Mouse (Mus musculus) retina, postnatal 7 days (tissue): ENCODE data around the gene Arsb.
"Not testable (repeated sequence)": the region's sequence is repeated elsewhere in the genome, so short reads cannot be mapped to it uniquely, and the experiment has no call there.

Source experiments
- DNase-seq: peaks from one replicate; pipeline ENCODE4 v3.0.0-alpha.2; 2012; ENCODE audit warnings: low read depth, low spot score

Arsb gene

DNA sequence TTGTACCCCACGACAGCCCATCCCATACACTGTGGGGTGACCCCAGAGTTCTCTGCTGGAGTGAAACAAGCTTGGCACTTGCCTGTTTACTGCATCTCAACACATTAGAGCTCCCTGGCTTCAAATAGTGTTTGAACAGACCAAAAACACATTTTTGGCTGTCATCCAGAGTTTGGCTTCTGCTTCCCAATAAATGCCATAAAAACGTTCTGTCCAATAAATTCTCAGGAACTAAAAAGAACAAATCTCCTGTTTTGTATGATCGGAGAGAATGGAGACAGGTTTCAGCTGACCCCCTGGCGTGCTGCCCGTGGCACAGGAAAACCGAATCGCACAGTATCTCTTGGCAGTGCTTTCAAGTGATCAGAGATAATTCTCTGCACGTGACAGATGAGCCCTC is 16.2 kb downstream of the Arsb start:
- DNase-seq: no peak

DNA sequence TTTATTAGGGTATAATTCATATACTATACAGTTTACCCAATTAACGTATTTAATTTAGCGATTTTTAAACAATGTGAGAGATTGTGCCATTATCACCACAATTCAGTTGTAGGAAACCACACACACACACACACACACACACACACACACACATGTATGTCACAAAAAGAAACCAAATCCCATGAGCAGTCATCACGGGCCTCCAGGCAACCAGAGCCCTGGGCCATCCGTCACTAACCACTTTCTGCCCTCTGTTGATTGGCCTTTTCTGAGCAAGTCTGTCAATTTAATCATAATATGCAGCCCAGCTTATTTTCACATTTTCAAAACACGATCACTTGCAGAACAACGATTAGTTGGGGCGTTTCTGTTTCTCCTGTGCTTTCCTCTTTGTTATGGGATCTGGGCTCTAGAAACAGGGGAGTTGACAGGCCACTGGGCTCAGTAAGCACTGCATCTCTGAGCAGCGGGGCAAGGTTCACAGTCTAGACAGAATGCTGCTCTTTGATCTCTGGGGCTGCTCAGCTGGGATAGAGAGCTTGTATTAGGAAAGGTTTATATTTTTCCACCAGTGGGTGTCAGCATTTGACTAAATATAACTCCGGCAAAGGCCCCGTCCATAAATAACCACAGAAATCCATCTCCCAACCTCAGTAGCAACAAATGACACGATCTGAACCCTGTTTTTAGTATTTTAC is 21.7 kb downstream of the Arsb start:
- DNase-seq: peak; percentile 47

DNA sequence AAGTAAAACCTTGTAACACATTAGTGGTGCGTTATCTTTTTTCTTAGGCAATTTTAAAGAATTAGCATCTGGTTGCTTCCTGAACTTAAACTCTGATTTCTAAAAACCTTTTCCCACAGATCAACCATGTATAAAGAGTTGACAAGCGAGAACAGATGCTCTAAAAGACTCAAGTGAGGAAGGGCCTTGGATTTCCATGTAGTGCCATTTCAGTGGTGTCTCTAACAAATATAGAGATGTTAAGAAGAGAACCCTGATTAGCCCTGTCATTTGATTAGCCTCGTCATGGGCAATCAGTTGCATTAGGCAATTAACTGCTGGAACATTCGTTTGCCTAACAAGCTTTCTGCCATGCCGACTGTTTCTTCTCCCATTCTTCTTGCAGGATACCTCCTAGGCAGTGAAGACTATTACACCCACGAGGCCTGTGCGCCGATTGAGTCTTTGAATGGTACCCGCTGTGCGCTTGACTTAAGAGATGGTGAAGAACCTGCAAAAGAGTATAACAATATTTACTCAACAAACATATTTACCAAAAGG is 22.3 kb downstream of the Arsb start:
- DNase-seq: no peak

DNA sequence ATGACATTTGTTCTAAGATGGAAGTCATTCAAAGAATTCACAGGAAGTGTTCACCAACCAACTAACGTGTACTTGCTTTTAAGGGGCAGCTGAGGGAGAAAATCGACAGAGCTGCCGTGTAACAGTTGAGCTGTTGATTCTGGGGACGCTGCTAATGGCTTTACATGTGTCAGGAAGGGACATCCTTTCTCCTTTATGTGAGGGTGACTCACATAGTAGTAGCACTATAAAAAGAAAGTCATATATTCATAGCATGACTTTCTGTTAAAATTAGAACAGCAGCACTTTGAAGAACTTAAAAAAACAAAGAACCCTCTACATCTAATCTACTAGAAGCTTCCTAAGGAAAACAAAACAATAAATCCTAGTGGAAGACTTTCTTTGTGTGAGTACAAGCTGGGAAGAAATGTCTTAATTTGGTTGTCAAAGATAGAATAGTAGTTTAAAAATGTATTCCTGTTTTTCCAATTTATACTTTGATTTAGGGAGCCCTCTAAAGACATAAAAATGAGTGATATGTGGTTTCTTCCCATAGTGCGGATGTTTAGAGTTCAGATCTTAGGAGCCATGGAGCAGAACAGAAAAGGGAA is 25.7 kb downstream of the Arsb start:
- DNase-seq: no peak

DNA sequence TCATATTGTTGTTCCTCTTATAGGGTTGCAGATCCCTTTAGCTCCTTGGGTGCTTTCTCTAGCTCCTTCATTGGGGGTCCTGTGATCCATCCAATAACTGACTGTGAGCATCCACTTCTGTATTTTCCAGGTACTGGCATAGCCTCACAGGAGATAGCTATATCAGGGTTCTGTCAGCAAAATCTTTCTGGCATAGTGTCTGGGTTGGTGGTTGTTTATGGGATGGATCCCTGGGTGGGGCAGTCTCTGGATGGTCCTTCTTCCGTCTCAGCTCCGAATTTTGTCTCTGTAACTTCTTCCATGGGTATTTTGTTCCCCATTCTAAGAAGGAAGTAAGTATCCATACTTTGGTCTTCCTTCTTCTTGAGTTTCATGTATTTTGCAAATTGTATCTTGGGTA is 38.9 kb downstream of the Arsb start:
- not testable (repeated sequence) for DNase-seq

DNA sequence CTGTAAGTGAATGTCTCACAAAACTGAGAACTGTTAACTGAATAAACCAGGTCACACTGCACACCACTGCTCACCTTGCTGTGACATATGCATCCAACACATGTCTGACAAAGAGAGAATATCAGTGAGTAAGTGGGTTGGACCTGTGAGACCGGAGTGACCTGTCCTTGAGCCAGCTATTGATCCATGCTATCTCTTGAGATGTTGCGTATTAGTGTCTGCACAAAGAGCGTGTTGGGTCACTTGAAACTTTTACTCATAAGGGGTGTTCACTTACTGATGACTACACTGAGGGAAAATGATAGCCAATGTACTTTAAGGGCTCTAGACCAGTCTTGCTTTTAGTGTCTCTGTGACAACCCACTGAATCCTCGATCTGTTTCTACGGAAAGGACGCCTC is 42.7 kb downstream of the Arsb start:
- DNase-seq: no peak

DNA sequence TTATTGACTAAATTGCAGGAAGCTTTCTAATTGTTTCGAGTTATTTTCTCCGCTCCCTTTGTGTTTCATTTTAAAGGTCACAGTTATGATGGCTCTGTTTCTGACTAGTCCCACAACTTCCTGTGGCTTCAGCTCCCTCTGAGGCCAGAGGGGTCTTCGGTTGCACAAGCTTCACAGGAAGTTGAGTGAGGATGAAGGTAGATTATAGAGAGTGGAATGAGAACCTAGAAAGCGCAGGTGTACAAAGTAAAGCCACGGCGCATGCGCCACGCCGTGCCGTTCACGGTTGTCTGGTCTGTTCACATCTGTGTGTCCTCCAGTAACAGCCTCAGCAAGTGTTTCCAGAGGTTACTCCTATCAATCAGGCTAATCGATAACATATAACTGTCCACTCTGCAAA is 43.2 kb downstream of the Arsb start:
- no peak for DNase-seq

DNA sequence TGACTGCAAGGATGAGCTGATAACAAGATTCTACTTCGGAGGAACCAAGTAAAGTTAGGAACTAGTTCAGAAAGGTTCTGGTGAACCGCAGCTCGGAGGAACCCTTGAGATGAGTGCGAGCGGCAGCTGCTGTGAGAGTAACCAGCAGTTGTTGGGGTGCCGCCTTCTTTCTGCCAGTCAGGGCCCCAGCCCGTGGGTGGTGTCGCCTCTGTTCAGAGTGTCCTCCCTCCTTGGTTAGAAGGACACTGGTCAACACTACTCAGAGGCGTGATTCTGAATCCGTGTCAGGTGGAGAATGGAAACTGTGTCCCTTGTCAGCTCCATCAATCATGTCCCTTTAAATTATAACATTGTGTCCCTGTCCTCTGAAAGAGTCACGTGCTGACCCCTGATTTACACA is 43.7 kb downstream of the Arsb start:
- DNase-seq: no peak

DNA sequence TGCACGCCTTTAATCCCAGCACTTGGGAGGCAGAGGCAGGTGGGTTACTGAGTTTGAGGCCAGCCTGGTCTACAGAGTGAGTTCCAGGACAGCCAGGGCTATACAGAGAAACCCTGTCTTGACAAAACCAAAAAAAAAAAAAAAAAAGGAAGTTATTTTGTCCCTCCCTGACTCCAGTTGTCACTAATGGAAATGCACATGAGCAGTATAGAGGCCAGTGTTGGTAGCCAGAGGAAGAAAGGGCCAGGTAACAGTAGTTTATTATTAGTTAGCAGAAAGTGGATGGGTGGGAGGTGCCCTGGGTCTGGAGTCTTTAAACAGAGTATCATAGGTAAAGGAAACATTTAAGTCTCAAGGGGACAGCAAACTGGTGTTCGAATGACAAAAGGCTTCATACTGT is 44.7 kb downstream of the Arsb start:
- DNase-seq: no peak

DNA sequence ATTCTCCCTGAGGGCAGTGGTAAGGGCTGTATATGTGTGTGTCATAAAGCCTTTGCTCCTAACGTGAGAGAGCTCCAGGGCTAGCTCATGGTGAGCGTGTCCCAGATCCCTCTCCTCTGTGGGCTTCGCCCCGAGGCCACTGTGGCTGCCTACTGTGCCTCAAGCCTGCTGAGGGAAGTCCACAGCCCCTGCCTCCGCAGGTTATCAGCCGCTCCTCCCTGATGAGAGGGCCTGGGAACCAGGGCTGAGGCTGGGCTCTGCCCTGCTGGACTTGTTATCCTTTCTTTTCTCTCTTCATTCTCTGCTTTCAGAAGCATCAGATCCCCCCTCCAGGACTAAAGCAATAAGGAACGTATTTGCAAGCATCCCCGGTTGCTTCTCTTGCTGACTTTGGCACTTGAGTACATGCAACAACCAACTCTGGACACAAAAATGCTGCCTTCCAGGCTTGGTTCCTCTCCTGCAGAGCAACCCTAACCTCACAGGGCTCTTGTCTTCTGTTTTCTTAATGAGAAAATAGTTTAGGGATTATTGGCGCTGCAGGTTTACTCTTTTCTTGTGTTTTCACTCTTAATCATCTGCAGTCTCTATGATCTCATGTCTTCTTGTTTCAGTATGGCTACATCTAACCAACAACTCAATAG is 45.4 kb downstream of the Arsb start:
- DNase-seq: no peak

DNA sequence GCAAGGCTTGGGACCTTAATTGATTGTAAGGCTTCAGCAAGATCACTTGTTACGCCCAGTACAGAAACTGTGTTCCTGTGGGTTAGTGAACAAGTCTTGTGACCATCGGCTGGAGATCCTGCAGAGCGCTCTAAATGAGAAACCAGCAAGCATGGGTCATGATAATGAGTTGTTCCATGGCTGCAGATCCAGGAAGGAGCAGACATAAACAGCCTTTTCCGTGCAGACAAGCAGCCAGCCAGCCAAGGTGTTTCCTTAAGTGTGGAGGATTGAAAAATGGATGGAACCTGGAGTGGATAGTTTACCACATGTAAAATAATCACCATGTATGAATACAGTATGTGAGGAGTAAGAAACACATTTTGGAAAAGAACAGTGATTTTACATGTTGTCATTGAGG is 48.7 kb downstream of the Arsb start:
- DNase-seq: no peak

DNA sequence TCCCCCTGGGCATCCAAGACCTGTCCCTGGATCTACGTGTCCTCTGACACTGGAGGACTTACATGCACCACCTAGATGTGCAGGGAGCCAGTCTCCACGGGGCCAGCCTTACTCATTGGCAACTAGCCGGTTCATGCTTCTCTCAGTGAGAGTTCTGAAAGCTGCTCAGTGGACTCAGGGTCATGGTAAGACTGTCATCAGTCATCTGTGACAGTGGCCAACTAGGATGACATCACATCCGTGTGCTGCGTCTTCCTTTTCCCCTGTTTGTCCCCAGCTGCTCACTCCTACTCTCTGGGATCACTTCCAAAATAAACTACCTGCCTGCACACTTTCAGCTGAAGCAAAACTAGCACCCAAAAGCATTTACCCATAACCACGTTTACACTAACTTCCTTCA is 50.6 kb downstream of the Arsb start:
- no peak for DNase-seq

DNA sequence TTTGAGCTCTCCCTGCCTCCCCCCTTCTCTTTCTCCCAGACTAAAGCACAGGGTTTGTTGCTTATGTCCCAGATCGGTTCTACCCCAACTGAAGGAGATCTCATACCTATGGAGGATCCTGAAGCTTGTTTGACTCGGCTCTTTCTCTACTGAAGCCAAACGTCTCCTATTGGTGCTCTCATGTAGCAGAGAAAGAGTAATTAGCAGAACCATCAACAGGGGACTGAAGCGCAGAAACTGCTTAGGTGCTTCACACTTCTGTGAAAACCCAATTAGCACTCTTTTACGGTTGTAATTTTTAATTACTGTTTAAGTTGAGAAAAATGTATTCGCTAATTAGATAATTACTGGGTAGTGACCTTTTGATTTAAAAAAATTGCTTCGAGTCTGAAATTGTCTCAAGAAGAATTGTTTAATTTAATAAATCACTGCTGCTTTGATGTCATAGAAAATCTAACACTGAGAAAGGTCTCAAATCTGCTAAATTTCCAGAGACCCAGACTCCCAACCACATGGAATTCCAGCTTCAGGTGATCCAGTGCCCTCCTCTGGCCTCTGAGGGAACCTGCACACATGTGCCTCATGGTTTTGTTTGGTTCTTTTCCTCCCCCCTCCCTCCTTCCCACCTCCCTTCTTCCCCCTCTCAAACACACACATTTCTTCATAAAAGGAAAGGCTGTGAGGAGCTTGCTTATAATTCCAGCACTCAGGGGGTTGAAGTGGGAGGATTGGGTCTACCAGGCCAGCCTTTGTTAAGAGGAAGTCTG is 54.5 kb downstream of the Arsb start:
- no peak for DNase-seq

DNA sequence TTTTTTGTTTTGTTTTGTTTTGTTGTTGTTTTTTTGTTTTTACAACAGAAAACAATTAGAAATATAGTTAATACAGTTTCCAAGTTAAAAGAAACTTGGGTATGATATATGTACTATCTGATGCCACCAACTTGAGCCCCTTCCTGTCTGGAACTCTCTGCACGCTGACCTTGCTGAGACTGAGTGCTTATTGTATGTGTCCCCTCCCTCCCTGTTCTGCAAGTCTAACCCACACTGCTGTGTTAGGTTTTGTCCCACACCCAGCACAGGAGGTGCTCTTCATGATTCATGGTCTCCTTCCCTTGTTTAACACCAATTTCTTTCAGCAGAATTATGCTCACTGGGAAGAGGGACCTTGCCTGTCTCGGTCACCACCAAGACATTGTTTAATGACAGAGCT is 56.3 kb downstream of the Arsb start:
- DNase-seq: no peak

DNA sequence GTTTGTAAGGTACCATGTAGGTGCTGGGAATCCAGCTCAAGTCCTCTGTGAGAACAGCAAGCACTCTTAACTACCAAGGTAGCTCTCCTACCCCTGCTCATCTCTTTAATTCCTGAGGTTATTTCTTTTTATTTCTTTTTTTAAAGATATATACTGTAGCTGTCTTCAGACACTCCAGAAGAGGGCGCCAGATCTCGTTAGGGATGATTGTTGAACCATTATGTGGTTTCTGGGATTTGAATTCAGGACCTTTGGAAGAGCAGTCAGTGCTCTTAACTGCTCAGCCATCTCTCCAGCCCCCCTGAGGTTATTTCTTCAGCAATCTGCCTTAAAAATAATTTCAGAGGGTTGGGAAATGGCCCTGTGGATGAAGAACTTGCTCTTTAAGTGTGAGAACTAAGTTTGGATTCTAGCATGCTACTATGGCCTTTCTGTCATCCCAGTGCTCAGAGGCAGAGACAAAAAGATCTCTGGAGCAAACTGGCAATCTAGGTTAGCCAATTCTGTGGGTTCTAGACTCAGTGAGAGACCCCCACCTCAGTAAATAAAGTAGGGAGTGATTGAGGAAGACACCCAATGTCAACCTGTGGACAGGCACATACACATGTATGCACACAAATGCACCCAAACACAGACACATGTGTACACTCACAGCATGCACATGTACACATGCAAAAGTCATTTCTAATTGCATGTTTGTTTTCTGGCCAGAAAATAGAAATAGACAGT is 58.3 kb downstream of the Arsb start:
- DNase-seq: no peak

DNA sequence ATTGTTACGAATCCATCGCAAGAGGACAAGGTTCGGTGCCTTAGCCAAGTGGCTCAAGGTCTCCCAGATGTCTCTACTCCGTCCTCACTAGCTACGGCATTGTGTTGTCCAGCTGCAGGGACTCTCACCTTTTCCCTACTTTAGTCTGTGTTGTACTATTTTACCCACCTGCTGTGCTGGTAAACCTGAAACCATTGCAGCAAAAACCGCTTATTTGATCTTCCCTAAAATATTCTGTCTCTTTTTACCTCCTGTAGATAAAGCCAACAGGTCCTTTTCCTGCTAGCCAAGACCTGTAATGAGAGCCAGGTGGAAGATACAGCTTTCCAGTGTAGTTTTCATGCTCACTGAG is 58.8 kb downstream of the Arsb start:
- DNase-seq: no peak

DNA sequence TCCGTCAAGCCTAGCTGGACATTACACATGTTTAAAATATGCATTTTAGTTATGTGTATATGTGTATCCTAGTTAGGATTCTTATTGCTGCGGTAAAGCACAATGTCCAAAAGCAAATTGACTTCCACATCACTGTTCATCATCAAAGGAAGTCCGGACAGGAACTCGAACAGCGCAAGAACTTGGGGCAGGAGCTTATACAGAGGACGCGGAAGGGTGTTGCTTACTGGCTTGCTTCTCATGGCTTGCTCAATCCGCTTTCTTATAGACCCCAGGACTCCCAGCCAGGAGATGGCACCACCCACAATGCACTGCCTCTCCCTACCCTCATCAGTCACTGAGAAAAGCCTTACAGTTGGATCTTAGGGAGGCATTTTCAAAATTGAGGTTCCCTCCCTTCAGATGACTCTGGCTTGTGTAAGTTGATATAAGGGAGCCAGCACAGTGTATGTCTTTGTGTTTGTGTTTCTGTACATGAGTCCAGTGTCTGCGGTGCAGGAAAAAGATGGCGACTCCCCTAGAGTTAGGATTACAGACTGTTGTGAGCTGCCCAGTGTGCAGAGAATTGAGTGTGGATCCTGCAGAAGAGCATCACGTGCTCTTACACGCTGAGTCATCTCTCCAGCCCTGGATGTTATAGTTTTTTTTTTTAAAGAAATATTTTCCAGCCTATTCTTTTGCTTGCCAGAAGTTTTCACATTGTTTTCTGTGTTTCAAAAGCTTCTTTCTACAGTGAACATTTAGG is 66.2 kb downstream of the Arsb start:
- DNase-seq: no peak

DNA sequence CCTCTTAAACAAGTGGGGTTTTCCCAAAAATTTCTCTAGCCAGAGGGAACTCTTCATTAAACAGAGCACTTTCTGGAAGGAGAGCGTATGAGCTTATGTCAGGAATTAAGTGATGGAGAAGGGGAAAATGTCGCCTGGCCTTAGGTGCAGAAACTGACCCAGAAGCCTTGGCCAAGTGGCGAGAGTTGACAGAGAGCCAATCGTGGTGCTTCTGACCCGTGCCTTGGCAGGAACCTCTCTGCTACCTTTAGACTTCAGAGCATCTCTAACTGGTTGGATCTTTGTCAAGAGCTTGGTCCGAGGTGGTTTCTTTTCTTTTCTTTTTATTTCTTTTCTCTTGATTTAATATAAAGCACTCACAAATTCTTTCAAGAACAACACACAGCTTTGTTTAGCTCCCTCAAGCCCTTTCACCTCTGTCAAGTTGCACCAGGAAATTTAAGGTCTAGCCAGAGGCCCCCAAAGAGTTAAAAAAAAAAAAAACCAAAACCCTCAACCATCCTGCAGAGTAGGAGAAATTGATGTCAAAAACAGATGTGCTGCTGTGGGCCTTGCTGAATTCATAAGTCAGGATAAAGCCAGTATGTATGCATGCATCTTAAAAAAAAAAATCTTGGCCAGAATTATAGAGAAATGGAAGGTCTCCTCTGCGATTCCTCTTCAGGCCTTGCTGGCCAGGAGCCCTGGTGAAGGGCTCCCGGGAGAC is 67.2 kb downstream of the Arsb start:
- DNase-seq: no peak

DNA sequence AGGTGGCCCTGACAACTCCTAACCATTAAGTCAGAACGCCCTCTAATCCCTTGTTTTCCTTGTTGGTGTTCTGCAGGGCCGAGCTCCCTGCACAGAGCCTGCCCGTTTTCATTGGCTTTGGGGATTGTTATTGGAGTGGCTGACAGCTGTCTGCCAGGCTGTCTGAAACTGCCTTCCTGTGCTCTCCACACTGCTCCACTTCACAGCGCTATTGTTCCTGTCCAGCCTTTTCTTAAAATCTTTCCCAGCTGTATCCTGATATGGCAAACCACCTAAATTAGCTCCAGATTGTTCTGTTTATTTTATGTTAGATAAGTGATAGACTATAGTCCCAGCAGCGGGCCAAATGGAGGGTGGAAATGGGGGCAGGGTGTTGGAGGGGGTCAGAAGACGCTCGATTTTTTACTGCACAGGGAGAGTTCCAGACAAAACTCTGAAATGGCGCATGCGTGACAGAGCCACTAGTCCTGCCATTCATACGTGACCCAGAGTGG is 67.8 kb downstream of the Arsb start:
- DNase-seq: no peak

DNA sequence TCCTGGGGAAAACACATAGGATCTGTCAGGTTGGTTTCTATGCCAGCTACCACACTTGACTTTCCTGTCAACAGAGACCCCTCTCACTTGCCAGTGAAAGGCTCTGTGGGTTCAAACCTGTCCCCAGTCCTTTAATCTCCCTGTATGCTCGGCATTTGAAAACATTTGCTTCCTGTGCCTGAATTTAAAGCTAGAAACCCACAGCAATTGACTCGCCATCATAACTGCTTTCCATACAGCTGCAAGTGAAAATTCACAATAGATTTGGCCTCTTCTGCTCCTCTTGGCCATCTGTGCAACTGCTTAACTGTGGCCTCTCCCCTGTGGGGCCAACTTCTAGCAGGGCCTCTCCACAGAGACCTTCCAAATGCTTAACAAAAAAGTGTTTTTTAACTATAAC is 68.3 kb downstream of the Arsb start:
- DNase-seq: no peak
